Mouse (Mus musculus): Measurements from ENCODE around the gene A930033H14Rik. TPM values are rescaled to one million over a fixed set of nuclear protein-coding genes. Genes with fewer than 3 reads are reported as not detected.
A peak's percentile ranks its signal among the peaks of the same experiment; 100 is the strongest.

A930033H14Rik gene
- polyA plus RNA-seq, 1 experiment from 2014 or later = 1.9 TPM

DNA sequence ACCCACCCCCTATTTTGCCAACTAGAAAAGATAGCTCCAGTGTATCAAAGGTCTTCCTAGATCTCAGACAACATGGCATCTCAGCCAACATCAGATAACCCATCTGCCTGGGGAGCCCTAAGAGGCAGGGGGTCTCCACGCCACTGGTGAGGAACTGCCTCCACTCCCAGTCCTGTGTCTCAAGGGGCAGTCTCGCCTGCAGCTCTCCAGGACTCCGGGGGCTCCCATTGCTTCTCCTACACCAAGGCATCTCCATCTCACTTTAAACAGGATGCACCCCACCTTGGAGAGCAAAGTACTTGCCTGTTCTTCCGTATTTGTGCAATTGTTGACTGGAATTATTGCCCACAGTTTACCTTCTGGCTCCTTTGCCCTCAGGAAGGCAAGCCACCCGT, 40.8 kb upstream of the A930033H14Rik start:
- peaks cover 17% of the 10 kb centered on the region for H3K4me1 ChIP-seq (ENCODE audit: insufficient read depth)
- no peak for TF ChIP-seq CTCF (IDR thresholded peaks at IDR 0.05; ENCODE audit: low read depth)
- DNase-seq (no peak), ATAC-seq (ENCODE audit: insufficient read depth) (no peak)
- no peak overlapping the region for H3K4me2 ChIP-seq
- H3K36me3 ChIP-seq (ENCODE audit: insufficient read depth) = peaks cover 12% of the 10 kb centered on the region; the same call in 1 of the 2 replicates
- no peaks in the 10 kb centered on the region for H3K27me3 ChIP-seq (ENCODE audit: insufficient read depth, low read length)
- WGBS = 53% methylated on average over 5 of the region's 5 CpGs
- H3K4me3 ChIP-seq (ENCODE audit: low read depth, low read length) = no peak overlapping the region
- H3K9me3 ChIP-seq (ENCODE audit: low read depth, low read length) = no peaks in the 10 kb centered on the region
- H3K27ac ChIP-seq (ENCODE audit: low read depth) = peak overlapping the region; percentile 75
- no peak overlapping the region for H3K9ac ChIP-seq

DNA sequence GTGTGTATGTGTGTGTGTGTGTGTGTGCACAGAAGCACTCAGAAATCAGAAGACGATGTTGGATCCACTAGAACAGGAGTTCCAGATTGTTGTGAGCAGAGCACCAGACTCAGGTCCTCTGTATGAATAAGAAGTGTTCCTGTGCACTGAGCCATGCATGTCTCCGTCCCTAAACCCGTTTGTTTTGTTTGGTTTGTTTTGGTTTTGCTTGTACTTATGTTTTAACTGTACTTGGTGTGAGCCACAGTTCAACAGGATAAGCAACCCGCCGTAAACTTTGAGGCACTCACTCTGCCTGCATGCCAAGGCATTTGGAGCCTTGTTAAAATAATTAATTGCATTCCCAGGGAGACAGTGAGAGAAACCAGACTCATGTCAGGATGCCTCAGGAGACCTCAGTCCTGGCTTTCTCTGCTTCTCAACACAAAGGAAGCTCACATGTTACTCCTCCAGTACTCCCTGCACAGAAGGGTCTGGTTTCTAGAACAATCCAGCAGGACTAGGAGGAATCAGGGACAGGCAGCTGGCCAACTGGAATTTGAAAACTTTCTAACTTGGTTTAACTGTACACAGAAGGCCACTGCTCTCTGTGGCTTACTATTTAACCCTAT, 40.3 kb upstream of the A930033H14Rik start:
- H3K4me1 ChIP-seq (ENCODE audit: insufficient read depth) = peaks cover 17% of the 10 kb centered on the region

DNA sequence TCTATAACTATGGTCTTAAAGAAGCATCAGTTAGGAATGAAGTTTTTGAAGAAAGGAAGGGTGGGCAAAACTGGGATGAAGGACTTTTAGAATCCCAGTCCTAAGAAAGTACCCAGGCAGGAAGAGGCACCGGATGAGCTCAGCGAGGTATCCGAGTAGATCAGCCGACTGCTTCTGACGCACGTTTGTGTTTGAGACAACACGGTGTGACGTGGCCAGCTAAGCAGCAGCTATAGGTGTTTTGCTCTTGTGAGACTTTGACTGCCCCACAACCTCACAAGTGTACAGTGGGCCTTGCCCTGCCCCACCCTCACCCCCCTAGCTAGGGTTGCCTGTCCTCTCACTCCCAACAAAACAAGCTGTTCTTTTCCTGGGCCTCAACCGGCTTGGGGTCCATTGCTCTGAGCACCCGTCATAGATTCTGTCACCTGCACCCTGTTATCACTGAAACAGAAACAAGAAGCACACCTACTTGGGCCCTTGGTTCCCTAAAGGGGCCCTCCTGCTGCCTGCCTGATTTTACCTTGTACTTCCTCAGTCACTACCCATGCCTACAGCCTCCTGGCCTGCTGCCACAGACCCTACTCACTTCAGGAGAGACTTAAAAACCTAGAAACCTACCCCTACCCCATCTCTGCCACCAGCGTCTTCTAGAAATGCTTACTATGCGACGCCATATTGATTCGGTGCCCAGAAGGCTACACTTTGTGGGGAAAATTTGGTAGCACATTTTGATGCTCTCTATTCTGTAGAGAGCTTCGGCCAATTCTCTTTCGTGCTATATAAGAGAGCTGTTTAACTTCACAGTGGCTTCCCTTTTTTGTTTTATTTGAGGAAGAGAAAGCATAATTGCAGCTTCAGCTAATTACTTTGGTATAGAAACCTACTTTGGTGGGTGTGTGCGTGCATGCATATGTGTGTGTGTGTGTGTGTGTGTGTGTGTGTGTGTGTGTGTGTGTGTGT, 39.5 kb upstream of the A930033H14Rik start:
- 84% methylated on average over 17 of the region's 17 CpGs for WGBS
- ATAC-seq (ENCODE audit: insufficient read depth) (no peak), DNase-seq (no peak)
- TF ChIP-seq CTCF (IDR thresholded peaks at IDR 0.05; ENCODE audit: low read depth) = no peak
- H3K27me3 ChIP-seq (ENCODE audit: insufficient read depth, low read length) = no peaks in the 10 kb centered on the region
- no peak overlapping the region for H3K4me2 ChIP-seq
- peaks cover 12% of the 10 kb centered on the region; the same call in 1 of the 2 replicates for H3K36me3 ChIP-seq (ENCODE audit: insufficient read depth)
- peak overlapping the region; percentile 75 for H3K27ac ChIP-seq (ENCODE audit: low read depth)
- peaks cover 17% of the 10 kb centered on the region for H3K4me1 ChIP-seq (ENCODE audit: insufficient read depth)
- H3K4me3 ChIP-seq (ENCODE audit: low read depth, low read length) = no peak overlapping the region
- no peaks in the 10 kb centered on the region for H3K9me3 ChIP-seq (ENCODE audit: low read depth, low read length)
- no peak overlapping the region for H3K9ac ChIP-seq

More for the DNA sequence above, 40.3 kb upstream of the A930033H14Rik start:
- H3K4me3 ChIP-seq (ENCODE audit: low read depth, low read length) = no peak overlapping the region
- WGBS = 26% methylated on average over 5 of the region's 5 CpGs
- ATAC-seq (ENCODE audit: insufficient read depth) = peak; percentile 76
- H3K27ac ChIP-seq (ENCODE audit: low read depth) = peak overlapping the region; percentile 75
- H3K27me3 ChIP-seq (ENCODE audit: insufficient read depth, low read length) = no peaks in the 10 kb centered on the region
- peaks cover 12% of the 10 kb centered on the region; the same call in 1 of the 2 replicates for H3K36me3 ChIP-seq (ENCODE audit: insufficient read depth)
- peak; percentile 74 for DNase-seq
- no peak overlapping the region for H3K4me2 ChIP-seq
- H3K9me3 ChIP-seq (ENCODE audit: low read depth, low read length) = no peaks in the 10 kb centered on the region
- TF ChIP-seq CTCF (IDR thresholded peaks at IDR 0.05; ENCODE audit: low read depth) = no peak
- no peak overlapping the region for H3K9ac ChIP-seq

DNA sequence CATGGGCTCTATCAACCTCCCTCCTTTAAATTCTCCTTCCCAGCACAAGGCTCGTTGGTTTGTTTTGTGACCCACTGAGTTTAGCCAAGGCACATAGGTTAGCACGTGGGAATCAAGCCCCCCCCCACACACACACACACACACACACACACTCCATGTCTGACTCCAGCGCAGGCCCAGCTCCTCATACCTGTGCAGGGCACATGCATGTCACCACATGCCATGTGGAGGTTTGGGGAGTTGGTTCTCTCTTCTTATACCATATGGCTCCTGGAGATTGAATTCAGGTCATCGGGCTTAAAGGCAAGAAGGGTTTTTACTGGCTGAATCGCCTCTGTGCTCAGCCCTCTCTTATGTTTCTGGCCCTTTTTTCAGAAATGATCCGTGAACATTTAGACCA, 38.4 kb upstream of the A930033H14Rik start:
- no peaks in the 10 kb centered on the region for H3K27me3 ChIP-seq (ENCODE audit: insufficient read depth, low read length)
- H3K27ac ChIP-seq (ENCODE audit: low read depth) = no peak overlapping the region
- no peak overlapping the region for H3K4me3 ChIP-seq (ENCODE audit: low read depth, low read length)
- no peak for TF ChIP-seq CTCF (IDR thresholded peaks at IDR 0.05; ENCODE audit: low read depth)
- peaks cover 17% of the 10 kb centered on the region for H3K4me1 ChIP-seq (ENCODE audit: insufficient read depth)
- H3K9me3 ChIP-seq (ENCODE audit: low read depth, low read length) = no peaks in the 10 kb centered on the region
- ATAC-seq (ENCODE audit: insufficient read depth) (no peak), DNase-seq (no peak)
- no peak overlapping the region for H3K9ac ChIP-seq
- peaks cover 12% of the 10 kb centered on the region; the same call in 1 of the 2 replicates for H3K36me3 ChIP-seq (ENCODE audit: insufficient read depth)
- H3K4me2 ChIP-seq = no peak overlapping the region
- WGBS = 88% methylated on average over 6 of the region's 6 CpGs

DNA sequence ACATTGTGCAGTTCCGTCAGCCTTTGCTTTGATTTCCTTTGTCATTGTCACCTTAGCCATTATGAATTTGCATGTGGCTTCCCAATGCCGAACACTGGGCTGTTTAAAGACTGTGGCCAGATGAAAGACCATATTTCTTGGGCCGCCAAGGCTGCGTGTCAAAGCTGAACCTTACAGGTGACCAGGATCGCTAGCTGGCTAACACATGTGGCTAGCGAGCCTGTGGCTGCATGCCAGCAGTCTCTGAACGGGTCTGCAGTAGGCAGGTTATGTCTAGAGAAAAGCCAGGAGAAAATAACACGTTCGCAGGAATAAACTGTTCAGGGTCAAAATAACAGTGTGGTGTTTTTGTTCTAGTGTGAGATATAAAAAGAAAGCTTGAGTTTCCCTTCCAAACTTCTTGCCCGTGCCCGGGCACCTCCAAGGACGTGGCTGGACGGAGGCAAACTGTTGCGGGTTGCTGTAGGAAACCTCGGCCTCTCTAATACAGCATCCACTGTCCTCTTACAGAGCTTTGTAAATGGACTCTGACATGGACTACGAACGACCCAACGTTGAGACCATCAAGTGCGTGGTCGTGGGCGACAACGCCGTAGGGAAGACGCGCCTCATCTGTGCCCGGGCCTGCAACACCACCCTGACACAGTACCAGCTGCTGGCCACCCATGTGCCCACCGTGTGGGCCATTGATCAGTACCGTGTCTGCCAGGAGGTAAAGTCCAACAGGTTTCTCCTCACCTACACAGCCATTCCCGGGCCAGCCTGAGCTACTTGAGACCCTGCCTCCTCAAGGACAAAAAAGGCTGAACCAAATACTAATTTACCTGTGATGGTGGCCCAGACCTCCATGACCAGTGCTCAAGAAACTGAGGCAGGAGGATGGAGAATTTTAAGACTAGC, 35.6 kb upstream of the A930033H14Rik start:
- Histone ChIP-seq H3K27ac (ENCODE audit: low read depth) (no peak overlapping the region), H3K36me3 (ENCODE audit: insufficient read depth) (peaks cover 12% of the 10 kb centered on the region; the same call in 1 of the 2 replicates), H3K4me1 (ENCODE audit: insufficient read depth) (peaks cover 11% of the 10 kb centered on the region), H3K4me3 (ENCODE audit: low read depth, low read length) (no peak overlapping the region), H3K9me3 (ENCODE audit: low read depth, low read length) (no peaks in the 10 kb centered on the region), H3K4me2 (no peak overlapping the region), H3K27me3 (ENCODE audit: insufficient read depth, low read length) (no peaks in the 10 kb centered on the region), H3K9ac (no peak overlapping the region)
- no peak for DNase-seq
- 86% methylated on average over 29 of the region's 29 CpGs for WGBS
- ATAC-seq (ENCODE audit: insufficient read depth) = no peak
- no peak for TF ChIP-seq CTCF (IDR thresholded peaks at IDR 0.05; ENCODE audit: low read depth)

DNA sequence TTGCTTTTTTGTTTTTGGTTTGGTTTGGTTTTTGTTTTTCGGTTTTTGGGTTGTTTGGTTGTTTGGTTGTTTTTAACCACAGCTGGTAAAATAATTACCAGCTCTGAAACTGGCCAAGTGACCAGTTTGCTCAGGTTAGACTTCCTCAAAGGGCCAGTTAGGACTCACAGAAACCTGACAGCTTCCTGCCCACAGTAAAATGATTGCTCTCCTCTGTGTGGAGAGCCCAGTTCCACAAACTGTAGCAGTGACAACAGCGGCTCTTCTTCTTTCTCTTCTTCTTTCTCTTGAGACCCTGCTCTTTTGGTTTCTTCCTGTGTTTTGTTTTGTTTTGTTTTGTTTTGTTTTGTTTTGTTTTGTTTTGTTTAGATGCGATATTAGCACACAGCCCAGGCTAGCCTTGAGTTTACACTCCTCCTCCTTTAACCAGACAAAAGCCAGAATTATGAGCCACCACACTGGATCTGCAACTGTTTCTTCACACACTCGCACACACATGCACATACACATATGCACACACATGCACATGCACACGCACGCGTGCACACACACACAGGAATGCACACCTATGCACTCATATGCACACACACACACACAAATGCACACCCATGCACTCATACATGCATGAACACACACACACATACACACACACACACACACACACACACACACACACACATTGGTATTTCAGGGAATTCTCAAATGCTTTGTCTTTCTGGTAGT, 34.6 kb upstream of the A930033H14Rik start:
- WGBS = 93% methylated on average over 7 of the region's 7 CpGs
- no peak overlapping the region for H3K9ac ChIP-seq
- H3K27me3 ChIP-seq (ENCODE audit: insufficient read depth, low read length) = no peaks in the 10 kb centered on the region
- H3K4me1 ChIP-seq (ENCODE audit: insufficient read depth) = peaks cover 5% of the 10 kb centered on the region; the same call in 1 of the 2 replicates
- no peaks in the 10 kb centered on the region for H3K9me3 ChIP-seq (ENCODE audit: low read depth, low read length)
- TF ChIP-seq CTCF (IDR thresholded peaks at IDR 0.05; ENCODE audit: low read depth) = no peak
- H3K4me2 ChIP-seq = no peak overlapping the region
- no peak overlapping the region for H3K4me3 ChIP-seq (ENCODE audit: low read depth, low read length)
- H3K27ac ChIP-seq (ENCODE audit: low read depth) = no peak overlapping the region
- ATAC-seq (ENCODE audit: insufficient read depth) = no peak
- DNase-seq = no peak
- peaks cover 12% of the 10 kb centered on the region; the same call in 1 of the 2 replicates for H3K36me3 ChIP-seq (ENCODE audit: insufficient read depth)

Data from lung, embryonic 14.5 days (tissue).